ENCODE assay signal across 13 mouse cellular contexts in the genomic region with DNA sequence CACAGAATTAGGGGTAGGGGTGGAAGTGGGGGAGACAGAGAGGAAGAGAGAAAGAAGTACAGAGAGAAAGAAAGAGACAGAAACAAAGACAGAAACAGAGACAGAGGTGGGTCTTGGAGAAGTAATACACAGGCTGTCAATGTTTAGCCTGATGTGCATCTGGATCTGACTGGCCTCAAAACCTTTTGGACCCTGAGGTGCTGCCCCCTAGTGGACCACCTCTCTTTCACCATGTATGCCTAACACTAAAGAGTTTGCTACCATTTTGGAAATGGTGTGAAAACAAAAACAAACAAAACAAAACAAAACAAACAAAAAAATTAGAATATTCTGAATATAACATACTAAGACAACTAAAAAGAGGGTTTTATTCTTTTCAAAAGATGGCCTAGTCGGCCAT.
DNase-seq lines count a peak whose midpoint lies in the region; ATAC-seq lines count a peak whose summit lies in the region.
"Had no signal": no experiment of that assay in that cellular context is flagged by ENCODE, and none has a peak within 500 bp of the region (broad histone marks: within the 10 kb centered on the region; RNA-seq: fewer than 3 reads in every experiment).

No protein-coding gene starts in this region.

- no peaks in the 10 kb centered on the region for H3K9me3 ChIP-seq in limb, embryonic 11.5 days (ENCODE audit: control insufficient read depth, low read length)
- H3K9me3 ChIP-seq: limb, embryonic 12.5 days had no signal

- H3K4me3 ChIP-seq in limb, embryonic 11.5 days (ENCODE audit: low read depth, low read length) = no peak overlapping the region
- H3K4me3 ChIP-seq: limb, embryonic 12.5 days had no signal

- 74% methylated on average over 1 of the region's 1 CpGs for WGBS in limb, embryonic 11.5 days

- no peak overlapping the region for H3K9ac ChIP-seq in limb, embryonic 11.5 days (ENCODE audit: low read length)
- H3K9ac ChIP-seq: limb, embryonic 12.5 days had no signal

- no peaks in the 10 kb centered on the region for H3K4me1 ChIP-seq in limb, embryonic 11.5 days (ENCODE audit: control insufficient read depth, insufficient read depth, low read length)
- H3K4me1 ChIP-seq: limb, embryonic 12.5 days had no signal

- ATAC-seq in limb, embryonic 11.5 days (ENCODE audit: insufficient number of reproducible peaks, low FRiP score, low TSS enrichment, low read depth) = no peak
- no peak for ATAC-seq in cerebellum, adult (ENCODE audit: insufficient number of reproducible peaks, low FRiP score, low TSS enrichment)

- H3K36me3 ChIP-seq in limb, embryonic 11.5 days (ENCODE audit: control insufficient read depth, insufficient read depth, low read length) = no peaks in the 10 kb centered on the region
- H3K36me3 ChIP-seq: limb, embryonic 12.5 days had no signal

- peak; percentile 9 for DNase-seq in adrenal gland, postnatal 14 days
- DNase-seq in adrenal gland, adult 2 months = no peak
- DNase-seq in kidney, postnatal 4 days = peak; percentile 5 to 7
- DNase-seq in kidney, postnatal 10 days = no peak
- peak; percentile 63 for DNase-seq in ES-CJ7 (ENCODE audit: low read depth, low spot score)
- peak; percentile 37 for DNase-seq in limb, embryonic 11.5 days (ENCODE audit: low spot score)
- no peak for DNase-seq in frontal cortex, postnatal 10 days (ENCODE audit: low spot score in 2 of 2)
- DNase-seq: cerebellum, adult 8-10 months; gastrocnemius, postnatal 25 days; heart, postnatal 4 days; thymus, postnatal 36 days had no signal

- no peak overlapping the region for H3K27ac ChIP-seq in limb, embryonic 11.5 days (replicated peaks; ENCODE audit: low read depth, low read length)
- H3K27ac ChIP-seq: limb, embryonic 12.5 days had no signal

- H3K27me3 ChIP-seq in limb, embryonic 11.5 days (ENCODE audit: control insufficient read depth, insufficient read depth, low read length) = no peaks in the 10 kb centered on the region
- H3K27me3 ChIP-seq: limb, embryonic 12.5 days had no signal

- no peak overlapping the region for H3K4me2 ChIP-seq in limb, embryonic 11.5 days (ENCODE audit: low read depth, severe bottlenecking)
- H3K4me2 ChIP-seq: limb, embryonic 12.5 days had no signal

Comparison
In these comparisons a context has a peak if more than half of its experiments do, and no peak if none do; other contexts are left out.
1. DNase-seq: peak in adrenal gland, postnatal 14 days (single experiment), kidney, postnatal 4 days (2 of 2), ES-CJ7 (single experiment) and limb, embryonic 11.5 days (single experiment); none in adrenal gland, adult 2 months (single experiment), kidney, postnatal 10 days (single experiment) and frontal cortex, postnatal 10 days (0 of 2).